Mouse (Mus musculus) brown adipose tissue, adult 24 weeks (tissue): Measurements from ENCODE around the gene Fam170b. TPM values are rescaled to one million over a fixed set of nuclear protein-coding genes. Genes with fewer than 3 reads are reported as not detected.
A peak's percentile ranks its signal among the peaks of the same experiment; 100 is the strongest.

Experiments
- H3K27ac ChIP-seq: fragments of 200-500 bp; replicated peaks from 2 replicates; pipeline ENCODE4 v1.5.1; 2012; ENCODE audit warnings: low read depth, mild to moderate bottlenecking, low read length
- H3K4me1 ChIP-seq: fragments of 200-500 bp; 2 replicates; pipeline ENCODE4 v1.6.1; 2012; ENCODE audit warnings: low read length, mixed read lengths; ENCODE audit not compliant: control insufficient read depth, insufficient read depth, insufficient read length
- H3K4me3 ChIP-seq: fragments of 200-500 bp; 2 replicates; pipeline ENCODE4 v1.5.1; 2012; ENCODE audit warnings: low read depth, mild to moderate bottlenecking, low read length, moderate library complexity; ENCODE audit not compliant: insufficient read depth
- polyA plus RNA-seq: library from polyadenylated mRNA; stranded (reverse); fragments of >200 nt; gene quantifications from 2 replicates; pipeline ENCODE4 v1.2.4, GENCODE M21; 2012; ENCODE audit not compliant: missing spikeins, insufficient read depth, insufficient read length

Fam170b gene
- polyA plus RNA-seq, 1 experiment = not detected

GRCm38 (mm10) chr14:32819297-32819696 lies 14.5 kb upstream of the Fam170b start:
- Histone ChIP-seq H3K4me1 (no peaks in the 10 kb centered on the region), H3K27ac (no peak overlapping the region), H3K4me3 (no peak overlapping the region)

- Histone ChIP-seq H3K4me1 (0 out of 2 replicates have a peak, but pooled peaks cover 2% of the 10 kb centered on the region), H3K4me3 (no peak overlapping the region), H3K27ac (no peak overlapping the region)
These were observed 10.9 kb upstream of the Fam170b start for GRCm38 (mm10) chr14:32822812-32823211.

- no peak overlapping the region for H3K4me3 ChIP-seq
- peaks cover 2% of the 10 kb centered on the region; the same call in 1 of the 2 replicates for H3K4me1 ChIP-seq
- no peak overlapping the region for H3K27ac ChIP-seq
These were observed 9.9 kb upstream of the Fam170b start for GRCm38 (mm10) chr14:32823861-32824260.

GRCm38 (mm10) chr14:32824267-32825150 lies 9.3 kb upstream of the Fam170b start:
- H3K27ac ChIP-seq = no peak overlapping the region
- no peak overlapping the region for H3K4me3 ChIP-seq
- peaks cover 2% of the 10 kb centered on the region; the same call in 1 of the 2 replicates for H3K4me1 ChIP-seq

GRCm38 (mm10) chr14:32825426-32826032 lies 8.2 kb upstream of the Fam170b start:
- H3K27ac ChIP-seq = no peak overlapping the region
- peaks cover 2% of the 10 kb centered on the region; the same call in 1 of the 2 replicates for H3K4me1 ChIP-seq
- H3K4me3 ChIP-seq = no peak overlapping the region

GRCm38 (mm10) chr14:32827165-32827564 lies 6.6 kb upstream of the Fam170b start:
- no peak overlapping the region for H3K27ac ChIP-seq
- no peak overlapping the region for H3K4me3 ChIP-seq
- peaks cover 2% of the 10 kb centered on the region; the same call in 1 of the 2 replicates for H3K4me1 ChIP-seq

- 0 out of 2 replicates have a peak overlapping the region, but pooled peaks have one; percentile 9 for H3K27ac ChIP-seq
These were observed 5.6 kb upstream of the Fam170b start for GRCm38 (mm10) chr14:32827994-32828650.

GRCm38 (mm10) chr14:32835181-32835580 lies 1.4 kb downstream of the Fam170b start:
- no peaks in the 10 kb centered on the region for H3K4me1 ChIP-seq
- no peak overlapping the region for H3K27ac ChIP-seq
- H3K4me3 ChIP-seq = no peak overlapping the region

More at GRCm38 (mm10) chr14:32827994-32828650, 5.6 kb upstream of the Fam170b start:
- peaks cover 2% of the 10 kb centered on the region; the same call in 1 of the 2 replicates for H3K4me1 ChIP-seq
- H3K4me3 ChIP-seq = no peak overlapping the region

- Histone ChIP-seq H3K4me1 (no peaks in the 10 kb centered on the region), H3K27ac (no peak overlapping the region), H3K4me3 (no peak overlapping the region)
These were observed 1.8 kb downstream of the Fam170b start for GRCm38 (mm10) chr14:32835596-32835995.

- Histone ChIP-seq H3K4me3 (no peak overlapping the region), H3K27ac (no peak overlapping the region), H3K4me1 (no peaks in the 10 kb centered on the region)
These were observed 2.4 kb downstream of the Fam170b start for GRCm38 (mm10) chr14:32836191-32836590.

- Histone ChIP-seq H3K4me3 (no peak overlapping the region), H3K27ac (no peak overlapping the region), H3K4me1 (no peaks in the 10 kb centered on the region)
These were observed 8.3 kb downstream of the Fam170b start for GRCm38 (mm10) chr14:32842052-32842451.

- no peaks in the 10 kb centered on the region for H3K4me1 ChIP-seq
- no peak overlapping the region for H3K27ac ChIP-seq
These were observed 20.3 kb downstream of the Fam170b start for GRCm38 (mm10) chr14:32854059-32854458.

GRCm38 (mm10) chr14:32856246-32856645 lies 22.5 kb downstream of the Fam170b start:
- H3K4me3 ChIP-seq = no peak overlapping the region; the same call in 1 of the 2 replicates
- peaks cover 3% of the 10 kb centered on the region; the same call in 1 of the 2 replicates for H3K4me1 ChIP-seq
- no peak overlapping the region for H3K27ac ChIP-seq

More at GRCm38 (mm10) chr14:32854059-32854458, 20.3 kb downstream of the Fam170b start:
- no peak overlapping the region for H3K4me3 ChIP-seq

- H3K27ac ChIP-seq = peak within 1 kb of the TSS; percentile 50
These were observed 23.0 kb downstream of the Fam170b start, which contains the start of gene Vstm4 for GRCm38 (mm10) chr14:32856681-32857328. Gene Vstm4, plus strand, starts transcription at chr14:32856756.

More at GRCm38 (mm10) chr14:32856681-32857328, 23.0 kb downstream of the Fam170b start, which contains the start of gene Vstm4:
- Histone ChIP-seq H3K4me1 (peaks cover 3% of the 10 kb centered on the region; the same call in 1 of the 2 replicates), H3K4me3 (peak within 1 kb of the TSS; percentile 56)
